Mouse (Mus musculus): ENCODE data around the gene Mettl25. TPM values are rescaled to one million over a fixed set of nuclear protein-coding genes. Genes with fewer than 3 reads are reported as not detected.

Mettl25 gene
- total and polyA plus RNA-seq, 2 experiments from 2014 or later, result 16.0 to 19.0 TPM

DNA sequence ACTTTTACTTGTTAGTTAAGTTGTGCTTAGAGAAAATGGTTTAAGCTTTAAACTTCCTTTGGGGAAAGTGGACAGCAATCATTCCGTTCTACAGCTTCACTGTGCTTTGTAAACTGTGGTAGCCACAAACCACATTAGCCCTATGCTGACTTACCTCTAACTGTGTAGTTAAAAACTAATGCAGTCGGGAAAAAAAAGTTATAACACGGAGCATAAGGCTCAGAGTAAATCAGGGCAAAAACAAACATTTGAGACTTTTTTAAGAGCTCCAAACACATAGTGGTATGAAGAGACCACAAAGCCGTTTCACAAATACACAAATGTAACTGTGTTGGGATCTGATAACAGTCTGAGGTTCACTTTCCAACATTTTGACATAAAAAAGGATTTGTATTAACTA is 126.8 kb downstream of the Mettl25 start:
- ATAC-seq (no peak), DNase-seq (ENCODE audit: low spot score) (no peak)
- Histone ChIP-seq H3K27ac (no peak overlapping the region), H3K4me1 (ENCODE audit: insufficient read depth, low read length) (no peaks in the 10 kb centered on the region), H3K9ac (replicated peaks; ENCODE audit: low read length) (no peak overlapping the region), H3K4me3 (ENCODE audit: low read length) (no peak overlapping the region), H3K36me3 (ENCODE audit: insufficient read depth, low read length) (no peaks in the 10 kb centered on the region), H3K27me3 (ENCODE audit: insufficient read depth, low read length) (no peaks in the 10 kb centered on the region), H3K4me2 (ENCODE audit: low read depth, low read length) (no peak overlapping the region), H3K9me3 (ENCODE audit: low read length) (no peaks in the 10 kb centered on the region)
- 66% methylated on average over 4 of the region's 4 CpGs for WGBS
- no peak for TF ChIP-seq CTCF (IDR thresholded peaks at IDR 0.05; ENCODE audit: low read depth)

DNA sequence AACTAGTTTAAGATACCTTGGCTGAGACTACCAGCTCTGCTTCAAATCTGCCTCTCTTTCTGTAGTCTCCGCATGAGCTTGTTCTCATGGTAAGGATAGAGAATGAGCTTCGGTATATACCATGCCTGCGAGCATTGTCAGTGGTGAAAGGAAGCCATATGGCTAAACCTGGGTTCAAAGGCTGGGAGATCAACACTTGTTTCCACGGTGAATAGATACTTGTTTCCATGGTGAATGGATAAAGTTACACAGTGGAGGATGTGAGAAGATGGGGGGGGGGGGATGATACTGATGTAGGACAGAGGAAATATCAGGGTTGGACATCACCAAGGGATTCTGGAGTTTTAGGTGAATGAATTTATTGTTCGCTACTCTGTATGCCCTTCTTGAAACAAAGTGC is 128.0 kb downstream of the Mettl25 start:
- no peak for DNase-seq (ENCODE audit: low spot score)
- WGBS, result 39% methylated on average over 5 of the region's 5 CpGs
- Histone ChIP-seq H3K9ac (replicated peaks; ENCODE audit: low read length) (no peak overlapping the region), H3K4me3 (ENCODE audit: low read length) (no peak overlapping the region), H3K27ac (no peak overlapping the region), H3K4me2 (ENCODE audit: low read depth, low read length) (no peak overlapping the region), H3K36me3 (ENCODE audit: insufficient read depth, low read length) (no peaks in the 10 kb centered on the region), H3K27me3 (ENCODE audit: insufficient read depth, low read length) (no peaks in the 10 kb centered on the region), H3K9me3 (ENCODE audit: low read length) (no peaks in the 10 kb centered on the region), H3K4me1 (ENCODE audit: insufficient read depth, low read length) (no peaks in the 10 kb centered on the region)
- ATAC-seq, result no peak
- no peak for TF ChIP-seq CTCF (IDR thresholded peaks at IDR 0.05; ENCODE audit: low read depth)

Other genes starting within 250 kb of the Mettl25 start
- 8.2 and 9.1 TPM in 2 replicates for gene Ccdc59, start 313 bp downstream of the Mettl25 start, total RNA-seq (2014; rRNA removed)
- gene Ccdc59, start 313 bp downstream of the Mettl25 start, polyA plus RNA-seq (2015; fragmentation: Nextera tagmentation; extraction: Ambion mirVana), result 42.9 and 47.5 TPM in 2 replicates